Mouse (Mus musculus): ENCODE measurements around the gene Fam170b.

- TF ChIP-seq CTCF (IDR thresholded peaks at IDR 0.05; ENCODE audit: low read depth) (no peak), EP300 (IDR thresholded peaks at IDR 0.05; ENCODE audit: low read depth) (no peak)
These were observed 32.1 kb upstream of the Fam170b start for GRCm38 (mm10) chr14:32801662-32802024.
